Mouse (Mus musculus) right cerebral cortex, postnatal 4 days (tissue): ENCODE results near the gene Tbx20.

Source experiments
- DNase-seq: peaks from one replicate; pipeline ENCODE4 v3.0.0-alpha.2; 2022

Tbx20 gene

GRCm38 (mm10) chr9:24774160-24774969 is at the start of gene Tbx20:
TSS of gene Tbx20 (minus strand) at chr9:24774303.
- no peak for DNase-seq

- DNase-seq: no peak
These were observed 44.4 kb upstream of the Tbx20 start for GRCm38 (mm10) chr9:24818511-24818910.

GRCm38 (mm10) chr9:24812461-24812860 is 38.4 kb upstream of the Tbx20 start:
- DNase-seq: no peak

GRCm38 (mm10) chr9:24792110-24792509 is 18.0 kb upstream of the Tbx20 start:
- DNase-seq: no peak

GRCm38 (mm10) chr9:24789396-24789795 is 15.3 kb upstream of the Tbx20 start:
- no peak for DNase-seq

- DNase-seq: no peak
These were observed 8.2 kb upstream of the Tbx20 start for GRCm38 (mm10) chr9:24782338-24782737.

GRCm38 (mm10) chr9:24780929-24781441 is 6.9 kb upstream of the Tbx20 start:
- DNase-seq: no peak

GRCm38 (mm10) chr9:24780391-24780928 is 6.4 kb upstream of the Tbx20 start:
- no peak for DNase-seq

GRCm38 (mm10) chr9:24779975-24780374 is 5.9 kb upstream of the Tbx20 start:
- no peak for DNase-seq

GRCm38 (mm10) chr9:24778571-24778970 is 4.5 kb upstream of the Tbx20 start:
- DNase-seq: no peak

- DNase-seq: no peak
These were observed 3.9 kb upstream of the Tbx20 start for GRCm38 (mm10) chr9:24777961-24778360.

- no peak for DNase-seq
These were observed 3.2 kb upstream of the Tbx20 start for GRCm38 (mm10) chr9:24777176-24777895.

GRCm38 (mm10) chr9:24776487-24776886 is 2.4 kb upstream of the Tbx20 start:
- no peak for DNase-seq

GRCm38 (mm10) chr9:24775567-24775966 is 1.5 kb upstream of the Tbx20 start:
- no peak for DNase-seq

- no peak for DNase-seq
These were observed 898 bp upstream of the Tbx20 start for GRCm38 (mm10) chr9:24775001-24775400.

- DNase-seq: no peak
These were observed 434 bp downstream of the Tbx20 start for GRCm38 (mm10) chr9:24773669-24774068.

GRCm38 (mm10) chr9:24773171-24773570 is 932 bp downstream of the Tbx20 start:
- DNase-seq: no peak

GRCm38 (mm10) chr9:24772431-24773120 is 1.5 kb downstream of the Tbx20 start:
- DNase-seq: no peak

- no peak for DNase-seq
These were observed 2.4 kb downstream of the Tbx20 start for GRCm38 (mm10) chr9:24771713-24772112.

GRCm38 (mm10) chr9:24770941-24771405 is 3.1 kb downstream of the Tbx20 start:
- DNase-seq: no peak

- no peak for DNase-seq
These were observed 3.8 kb downstream of the Tbx20 start for GRCm38 (mm10) chr9:24770149-24770940.

- no peak for DNase-seq
These were observed 4.5 kb downstream of the Tbx20 start for GRCm38 (mm10) chr9:24769611-24770010.
